8 mouse cellular contexts compared by ENCODE assay signal in the genomic region with DNA sequence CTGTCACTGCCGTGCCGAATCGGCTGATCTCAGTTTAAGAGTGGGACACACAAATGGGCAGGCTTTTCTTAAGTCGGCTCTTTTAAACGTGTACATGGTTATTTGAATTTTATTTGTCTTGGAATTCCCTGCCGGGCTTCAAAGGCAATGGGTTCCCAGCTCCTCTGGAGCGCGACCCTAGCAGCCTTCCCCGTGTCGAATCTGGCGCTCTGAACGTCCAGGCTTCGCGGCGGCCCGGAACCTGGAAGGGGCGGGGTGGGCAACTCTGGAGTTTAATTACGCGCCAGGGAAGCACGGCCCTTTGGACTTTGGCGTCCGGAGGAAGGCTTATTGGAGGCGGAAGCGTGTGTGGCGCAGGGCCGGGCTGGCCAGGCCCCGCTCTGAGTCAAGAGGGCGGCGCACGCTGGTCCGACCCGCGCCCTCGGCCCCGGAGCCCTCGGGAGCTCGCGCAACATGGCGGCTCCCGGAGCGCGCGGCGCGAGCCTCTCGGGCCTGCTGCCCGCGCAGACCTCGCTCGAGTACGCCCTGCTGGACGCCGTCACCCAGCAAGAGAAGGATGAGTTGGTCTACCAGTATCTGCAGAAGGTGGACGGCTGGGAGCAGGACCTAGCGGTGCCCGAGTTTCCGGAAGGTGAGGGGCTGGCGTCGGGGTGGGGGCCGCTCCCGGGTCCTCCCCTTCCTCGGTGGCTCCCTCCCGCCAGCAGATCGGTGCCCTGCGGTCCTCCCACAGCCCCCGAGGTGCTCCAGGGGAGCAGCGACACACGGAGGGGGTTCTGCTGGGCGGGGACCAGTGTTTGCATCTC. TPM values are rescaled to one million over a fixed set of nuclear protein-coding genes. Genes with fewer than 3 reads are reported as not detected.
A peak's percentile ranks its signal among the peaks of the same experiment; 100 is the strongest.
DNase-seq lines count a peak whose midpoint lies in the region; ATAC-seq and TF ChIP-seq lines count a peak whose summit lies in the region.

Nhlrc2 (plus strand) TSS at position 32 of the 803 bp plus-strand sequence.

- peaks cover 41% of the 10 kb centered on the region for H3K79me2 ChIP-seq in myocyte (ENCODE audit: control insufficient read depth, insufficient read depth)

- peak; percentile 85 for DNase-seq in CD4-positive, CD25-positive, alpha-beta regulatory T cell, adult 2 months (ENCODE audit: low read depth, low spot score)
- peak; percentile 71 for DNase-seq in brain, embryonic 18.5 days (ENCODE audit: low read depth, low spot score)
- DNase-seq in liver, embryonic 11.5 days (ENCODE audit: low spot score), result peak; percentile 86
- peak; percentile 83 to 93 for DNase-seq in spleen, postnatal 4 days (ENCODE audit: low spot score in 2 of 2)

- H3K9ac ChIP-seq in heart, embryonic 11.5 days (ENCODE audit: low read depth, low read length), result peak within 1 kb of the TSS; percentile 98
- peak within 1 kb of the TSS; percentile 90 for H3K9ac ChIP-seq in kidney, embryonic 15.5 days
- H3K9ac ChIP-seq in liver, embryonic 11.5 days (ENCODE audit: low read depth, low read length), result peak within 1 kb of the TSS; percentile 92

- peak within 1 kb of the TSS; percentile 99 for H3K27ac ChIP-seq in heart, embryonic 11.5 days (ENCODE audit: low read depth, low read length)
- H3K27ac ChIP-seq in kidney, embryonic 15.5 days, result peak within 1 kb of the TSS; percentile 97
- peak within 1 kb of the TSS; percentile 95 for H3K27ac ChIP-seq in liver, embryonic 11.5 days (ENCODE audit: low read depth, low read length)

- peak; percentile 91 for TF ChIP-seq POLR2A in myocyte (IDR thresholded peaks at IDR 0.05; ENCODE audit: insufficient read length, low read depth)

- peak within 1 kb of the TSS; percentile 94 for H3K4me3 ChIP-seq in heart, embryonic 11.5 days (ENCODE audit: low read depth, low read length)
- peak within 1 kb of the TSS; percentile 81 for H3K4me3 ChIP-seq in kidney, embryonic 15.5 days (replicated peaks)
- peak within 1 kb of the TSS; percentile 86 for H3K4me3 ChIP-seq in liver, embryonic 11.5 days (ENCODE audit: low read depth, low read length)
- H3K4me3 ChIP-seq in myocyte, result peak within 1 kb of the TSS; percentile 91

- WGBS in heart, embryonic 11.5 days (ENCODE audit: insufficient replicate concordance), result 1% methylated on average over 67 of the region's 69 CpGs
- under 1% methylated on average over 69 of the region's 69 CpGs for WGBS in kidney, embryonic 15.5 days
- WGBS in liver, embryonic 11.5 days, result under 1% methylated on average over 69 of the region's 69 CpGs

- H3K4me1 ChIP-seq in heart, embryonic 11.5 days (ENCODE audit: control insufficient read depth, insufficient read depth, low read length), result peaks cover 6% of the 10 kb centered on the region; the same call in 1 of the 2 replicates
- H3K4me1 ChIP-seq in kidney, embryonic 15.5 days, result peaks cover 23% of the 10 kb centered on the region
- peaks cover 10% of the 10 kb centered on the region for H3K4me1 ChIP-seq in liver, embryonic 11.5 days (replicated peaks; ENCODE audit: control insufficient read depth, insufficient read depth, low read length)

- peak within 1 kb of the TSS; percentile 98 for H3ac ChIP-seq in myocyte (ENCODE audit: control insufficient read depth, insufficient read length)

- no peaks in the 10 kb centered on the region for H3K9me3 ChIP-seq in heart, embryonic 11.5 days (replicated peaks; ENCODE audit: control insufficient read depth, low read length)
- no peaks in the 10 kb centered on the region for H3K9me3 ChIP-seq in kidney, embryonic 15.5 days (replicated peaks)
- no peaks in the 10 kb centered on the region for H3K9me3 ChIP-seq in liver, embryonic 11.5 days (ENCODE audit: control insufficient read depth, low read length)

- peak within 1 kb of the TSS; percentile 85 for H3K4me2 ChIP-seq in heart, embryonic 11.5 days
- peak within 1 kb of the TSS; percentile 86 for H3K4me2 ChIP-seq in kidney, embryonic 15.5 days
- H3K4me2 ChIP-seq in liver, embryonic 11.5 days, result peak within 1 kb of the TSS; percentile 79
- H3K4me2 ChIP-seq in myocyte (ENCODE audit: low read depth), result peak within 1 kb of the TSS; percentile 94

- peak; percentile 81 for ATAC-seq in erythroid progenitor cell, adult 5-6 weeks (replicated peaks; ENCODE audit: low FRiP score, poor library complexity, severe bottlenecking)
- peak; percentile 88 for ATAC-seq in heart, embryonic 11.5 days (replicated peaks; ENCODE audit: insufficient number of reproducible peaks, low FRiP score, low TSS enrichment)
- ATAC-seq in kidney, embryonic 15.5 days (replicated peaks; ENCODE audit: low FRiP score), result peak; percentile 93
- peak; percentile 84 for ATAC-seq in liver, embryonic 11.5 days (replicated peaks; ENCODE audit: low FRiP score)

- peaks cover 17% of the 10 kb centered on the region for H3K36me3 ChIP-seq in heart, embryonic 11.5 days (ENCODE audit: control insufficient read depth, insufficient read depth, low read length)
- H3K36me3 ChIP-seq in kidney, embryonic 15.5 days, result peaks cover 38% of the 10 kb centered on the region
- H3K36me3 ChIP-seq in liver, embryonic 11.5 days (ENCODE audit: control insufficient read depth, insufficient read depth, low read length), result peaks cover 17% of the 10 kb centered on the region
- H3K36me3 ChIP-seq in myocyte (ENCODE audit: control insufficient read depth, insufficient read depth), result peaks cover 21% of the 10 kb centered on the region

- H3K27me3 ChIP-seq in heart, embryonic 11.5 days (ENCODE audit: control insufficient read depth, insufficient read depth, low read length), result no peaks in the 10 kb centered on the region
- no peaks in the 10 kb centered on the region for H3K27me3 ChIP-seq in kidney, embryonic 15.5 days
- H3K27me3 ChIP-seq in liver, embryonic 11.5 days (replicated peaks; ENCODE audit: control insufficient read depth, insufficient read depth, low read length), result no peaks in the 10 kb centered on the region
- no peaks in the 10 kb centered on the region for H3K27me3 ChIP-seq in myocyte (ENCODE audit: control insufficient read depth, insufficient read depth, insufficient read length)

TF ChIP-seq in myocyte, 11 proteins besides CTCF, POLR2A, EP300 and RAD21:
- TF ChIP-seq TCF3 (IDR thresholded peaks at IDR 0.05; ENCODE audit: insufficient read length, low read depth), result no peak
- TF ChIP-seq TCF12 (IDR thresholded peaks at IDR 0.05; ENCODE audit: insufficient read depth, poor library complexity, severe bottlenecking), result no peak
- TF ChIP-seq MAX (IDR thresholded peaks at IDR 0.05; ENCODE audit: low read depth), result no peak
- TF ChIP-seq USF1 (IDR thresholded peaks at IDR 0.05; ENCODE audit: low read depth), result no peak
- TF ChIP-seq MYOD1 (IDR thresholded peaks at IDR 0.05; ENCODE audit: control insufficient read depth in 1 of 3, insufficient read length in 2 of 3, low read depth in 2 of 3), result no peak
- no peak for TF ChIP-seq SRF (IDR thresholded peaks at IDR 0.05; ENCODE audit: control insufficient read depth, insufficient read length, low read depth)
- no peak for TF ChIP-seq REST (IDR thresholded peaks at IDR 0.05; ENCODE audit: insufficient read depth, insufficient read length)
- no peak for TF ChIP-seq CEBPB (IDR thresholded peaks at IDR 0.05; ENCODE audit: insufficient read depth, poor library complexity, severe bottlenecking)
- TF ChIP-seq E2F4 (IDR thresholded peaks at IDR 0.05; ENCODE audit: insufficient read depth), result no peak
- TF ChIP-seq MYOG (IDR thresholded peaks at IDR 0.05; ENCODE audit: control insufficient read depth in 1 of 3, insufficient read depth in 1 of 3, insufficient read length in 2 of 3, low read depth in 2 of 3), result peak in 1 of 3 experiments; percentile 3
- TF ChIP-seq POLR2AphosphoS2 (IDR thresholded peaks at IDR 0.05; ENCODE audit: insufficient read length, low read depth), result peak; percentile 81
TF ChIP-seq in myocyte: peak in this region for 2.

RNA-seq across cellular contexts. Expression of gene Nhlrc2, which starts in this region (rescaled TPM):
- total RNA-seq in erythroid progenitor cell, adult 5-6 weeks (2015; ENCODE audit: low replicate concordance), result 12.2 and 14.1 TPM in 2 replicates
- total RNA-seq in erythroid progenitor cell, adult 5-6 weeks (2017; ENCODE audit: low replicate concordance), result 17.7 and 26.8 TPM in 2 replicates
- polyA plus RNA-seq in heart, embryonic 11.5 days (2014; fragmentation: Nextera tagmentation; extraction: Ambion mirVana), result 13.1 and 14.3 TPM in 2 replicates
- polyA plus RNA-seq in kidney, embryonic 15.5 days (2015; fragmentation: Nextera tagmentation; extraction: Ambion mirVana), result 15.2 and 16.0 TPM in 2 replicates
- polyA plus RNA-seq in liver, embryonic 11.5 days (2014; fragmentation: Nextera tagmentation; extraction: Ambion mirVana), result 14.1 and 15.5 TPM in 2 replicates
- polyA plus RNA-seq in myocyte (2012; fragmentation: generic; extraction: Trizol), result 6.9 TPM

Comparison
In these comparisons a context has a peak if more than half of its experiments do, and no peak if none do; other contexts are left out.
1. Peak in every context shown above with its lines: DNase-seq, ATAC-seq, H3K4me3 ChIP-seq and H3K27ac ChIP-seq.